Mouse (Mus musculus) stomach, postnatal 0 days (tissue): Measurements from ENCODE around the gene Lhx2. TPM values are rescaled to one million over a fixed set of nuclear protein-coding genes. Genes with fewer than 3 reads are reported as not detected.
A peak's percentile ranks its signal among the peaks of the same experiment; 100 is the strongest.

Experiments
- ATAC-seq: fragments of 200-750 bp; cut with Nextera tagmentation; 2 replicates; pipeline ENCODE4 v1.8.0; 2017; ENCODE audit not compliant: low FRiP score, low TSS enrichment
- DNase-seq: peaks from one replicate; pipeline ENCODE4 v3.0.0-alpha.2; 2016; ENCODE audit warnings: low spot score
- H3K27ac ChIP-seq: fragments of 300-500 bp; sonication (generic); replicated peaks from 2 replicates; pipeline ENCODE4 v1.5.1; 2014; ENCODE audit warnings: mild to moderate bottlenecking, control low read depth
- H3K27me3 ChIP-seq: fragments of 300-500 bp; sonication (generic); 2 replicates; pipeline ENCODE4 v1.6.1; 2014; ENCODE audit warnings: low read length; ENCODE audit not compliant: control insufficient read depth, insufficient read depth
- H3K36me3 ChIP-seq: fragments of 300-500 bp; sonication (generic); 2 replicates; pipeline ENCODE4 v1.6.1; 2014; ENCODE audit warnings: low read length, mixed read lengths; ENCODE audit not compliant: control insufficient read depth, insufficient read depth
- H3K4me1 ChIP-seq: fragments of 300-500 bp; sonication (generic); replicated peaks from 2 replicates; pipeline ENCODE4 v1.6.1; 2014; ENCODE audit warnings: antibody characterized with exemption; ENCODE audit not compliant: control insufficient read depth, insufficient read depth
- H3K4me2 ChIP-seq: fragments of 300-500 bp; sonication (generic); replicated peaks from 2 replicates; pipeline ENCODE4 v1.6.1; 2014; ENCODE audit warnings: low read depth, mild to moderate bottlenecking, control low read depth, moderate library complexity
- H3K4me3 ChIP-seq: fragments of 300-500 bp; sonication (generic); 2 replicates; pipeline ENCODE4 v1.5.1; 2014; ENCODE audit warnings: low read depth, low read length, control low read depth
- H3K9ac ChIP-seq: fragments of 300-500 bp; sonication (generic); 2 replicates; pipeline ENCODE4 v1.6.1; 2014; ENCODE audit warnings: mild to moderate bottlenecking, low read length, control low read depth, mixed read lengths
- H3K9me3 ChIP-seq: fragments of 300-500 bp; sonication (generic); 2 replicates; pipeline ENCODE4 v1.6.1; 2016; ENCODE audit warnings: low read length; ENCODE audit not compliant: control insufficient read depth
- CTCF ChIP-seq: IDR thresholded peaks from 2 replicates; pipeline ENCODE4 v1.5.1; 2016; ENCODE audit warnings: antibody characterized with exemption, low read depth, mild to moderate bottlenecking, moderate library complexity
- EP300 ChIP-seq: optimal IDR thresholded peaks from 2 replicates; pipeline ENCODE3; 2016; ENCODE audit warnings: antibody characterized with exemption
- WGBS: fragments of 180-500 bp; shearing (Covaris S2); extraction: QIAGEN DNeasy Blood & Tissue Kit; methylation state at CpG from one replicate; pipeline ENCODE4 v1.1.7; 2014; 5-methylcytosine and 5-hydroxymethylcytosine counted together
- polyA plus RNA-seq: library from polyadenylated mRNA; unstranded; fragments of >200 nt; fragmentation: Nextera tagmentation; extraction: Ambion mirVana; gene quantifications from 2 replicates; pipeline ENCODE4 v1.2.1, GENCODE M21; 2015

The Lhx2 gene
- polyA plus RNA-seq, 1 experiment from 2014 or later = not detected

GRCm38 (mm10) chr2:38347811-38348551 is 8.9 kb downstream of the Lhx2 start:
- whole genome bisulfite sequencing = under 1% methylated on average over 48 of the region's 54 CpGs
- no peaks in the 10 kb centered on the region for H3K36me3 ChIP-seq

DNA sequence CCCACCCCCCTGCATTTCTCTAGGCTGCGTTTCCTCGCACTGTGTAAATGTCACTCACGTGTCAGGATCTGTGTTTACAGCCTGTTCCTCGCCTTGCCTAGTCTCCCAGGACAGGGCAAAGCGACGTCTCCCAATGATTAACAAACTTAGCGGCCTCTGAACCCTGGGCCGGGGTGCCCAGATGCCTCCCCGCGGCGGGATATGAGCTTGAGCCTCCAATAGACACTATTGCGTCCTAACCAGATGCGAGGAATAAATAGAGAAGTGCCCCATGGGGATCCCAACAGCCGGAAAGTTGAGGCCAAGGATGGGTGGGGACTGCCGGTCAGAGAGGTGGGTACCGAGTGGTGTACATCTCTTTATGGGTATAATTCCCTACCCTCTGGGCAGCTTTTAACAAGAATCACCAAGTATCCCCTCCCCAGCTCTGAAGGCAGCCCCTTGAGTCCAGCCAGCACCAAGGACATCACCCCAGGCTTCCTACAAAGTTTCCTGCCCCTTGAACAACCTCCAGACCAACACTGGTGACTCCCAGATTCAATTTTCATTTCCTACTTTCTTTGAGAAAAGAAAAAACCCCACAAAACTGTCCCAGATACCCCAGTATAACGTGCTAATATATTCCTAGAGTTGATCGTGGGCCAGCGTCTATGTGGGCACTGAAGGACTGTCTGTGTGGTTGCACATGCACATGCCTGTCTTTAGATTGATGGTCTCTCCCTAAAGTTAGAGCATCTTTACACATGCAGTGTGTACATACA is 9.8 kb downstream of the Lhx2 start:
- WGBS = 4% methylated on average over 19 of the region's 19 CpGs
- no peak overlapping the region for H3K4me2 ChIP-seq
- no peak overlapping the region for H3K4me3 ChIP-seq

More at GRCm38 (mm10) chr2:38347811-38348551, 8.9 kb downstream of the Lhx2 start:
- TF ChIP-seq CTCF (no peak), EP300 (no peak)
- Histone ChIP-seq H3K4me3 (peak overlapping the region; percentile 17; the same call in 1 of the 2 replicates), H3K9me3 (no peaks in the 10 kb centered on the region), H3K4me2 (peak overlapping the region; percentile 25; the same call in 1 of the 2 replicates), H3K9ac (no peak overlapping the region), H3K27ac (no peak overlapping the region), H3K27me3 (peaks cover 51% of the 10 kb centered on the region), H3K4me1 (peaks cover 5% of the 10 kb centered on the region; the same call in 1 of the 2 replicates)
- ATAC-seq = no peak
- no peak for DNase-seq

GRCm38 (mm10) chr2:38349447-38350350 is 10.6 kb downstream of the Lhx2 start:
- Histone ChIP-seq H3K9me3 (no peaks in the 10 kb centered on the region), H3K4me3 (peak overlapping the region; percentile 41), H3K36me3 (no peaks in the 10 kb centered on the region), H3K27me3 (peaks cover 53% of the 10 kb centered on the region), H3K4me1 (peaks cover 5% of the 10 kb centered on the region; the same call in 1 of the 2 replicates), H3K9ac (no peak overlapping the region), H3K4me2 (no peak overlapping the region), H3K27ac (no peak overlapping the region)
- TF ChIP-seq EP300 (no peak), CTCF (no peak)
- ATAC-seq (no peak), DNase-seq (no peak)
- WGBS = 7% methylated on average over 12 of the region's 12 CpGs

More for the DNA sequence above, 9.8 kb downstream of the Lhx2 start:
- Histone ChIP-seq H3K9ac (no peak overlapping the region), H3K9me3 (no peaks in the 10 kb centered on the region), H3K36me3 (no peaks in the 10 kb centered on the region), H3K27me3 (peaks cover 49% of the 10 kb centered on the region), H3K4me1 (peaks cover 5% of the 10 kb centered on the region; the same call in 1 of the 2 replicates), H3K27ac (no peak overlapping the region)
- ATAC-seq = no peak
- DNase-seq = no peak
- no peak for TF ChIP-seq CTCF
- TF ChIP-seq EP300 = no peak

GRCm38 (mm10) chr2:38350386-38350785 is 11.3 kb downstream of the Lhx2 start:
- Histone ChIP-seq H3K9me3 (no peaks in the 10 kb centered on the region), H3K36me3 (no peaks in the 10 kb centered on the region), H3K27me3 (peaks cover 53% of the 10 kb centered on the region), H3K27ac (no peak overlapping the region), H3K4me1 (peaks cover 5% of the 10 kb centered on the region; the same call in 1 of the 2 replicates), H3K4me3 (peak overlapping the region; percentile 41), H3K4me2 (peak overlapping the region; percentile 62), H3K9ac (no peak overlapping the region)
- TF ChIP-seq EP300 = no peak
- TF ChIP-seq CTCF = no peak
- DNase-seq (no peak), ATAC-seq (no peak)
- under 1% methylated on average over 13 of the region's 13 CpGs for WGBS

DNA sequence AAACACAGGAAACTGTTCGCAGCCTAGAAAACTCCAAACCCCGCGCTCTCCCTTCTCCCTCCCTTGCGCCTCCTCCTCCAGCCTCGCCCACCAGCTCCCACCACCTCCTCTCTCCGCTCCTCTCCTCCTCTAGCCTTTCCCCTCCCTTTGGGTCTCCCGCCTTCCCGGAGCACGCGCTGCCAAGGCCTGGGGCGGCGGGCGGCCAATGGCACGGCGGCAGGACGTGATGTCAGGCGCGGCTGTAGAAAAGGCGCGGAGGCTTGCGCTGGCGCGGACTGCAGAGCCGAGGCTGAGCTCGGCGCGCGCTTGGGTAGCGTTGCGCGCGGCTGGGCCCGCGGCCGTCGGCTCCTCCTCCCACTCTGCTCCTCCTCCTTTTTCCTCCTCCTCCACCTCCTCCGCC is 11.7 kb downstream of the Lhx2 start:
- H3K27ac ChIP-seq = no peak overlapping the region
- ATAC-seq (peak; percentile 86), DNase-seq (peak; percentile 71)
- no peak overlapping the region for H3K9ac ChIP-seq
- WGBS = 0% methylated on average over 34 of the region's 37 CpGs
- peaks cover 53% of the 10 kb centered on the region for H3K27me3 ChIP-seq
- H3K4me2 ChIP-seq = peak overlapping the region; percentile 62
- TF ChIP-seq CTCF (no peak), EP300 (no peak)
- H3K36me3 ChIP-seq = no peaks in the 10 kb centered on the region
- H3K9me3 ChIP-seq = no peaks in the 10 kb centered on the region
- H3K4me3 ChIP-seq = peak overlapping the region; percentile 41
- peaks cover 5% of the 10 kb centered on the region; the same call in 1 of the 2 replicates for H3K4me1 ChIP-seq
